8 mouse cellular contexts compared by ENCODE assay signal in the genomic region with DNA sequence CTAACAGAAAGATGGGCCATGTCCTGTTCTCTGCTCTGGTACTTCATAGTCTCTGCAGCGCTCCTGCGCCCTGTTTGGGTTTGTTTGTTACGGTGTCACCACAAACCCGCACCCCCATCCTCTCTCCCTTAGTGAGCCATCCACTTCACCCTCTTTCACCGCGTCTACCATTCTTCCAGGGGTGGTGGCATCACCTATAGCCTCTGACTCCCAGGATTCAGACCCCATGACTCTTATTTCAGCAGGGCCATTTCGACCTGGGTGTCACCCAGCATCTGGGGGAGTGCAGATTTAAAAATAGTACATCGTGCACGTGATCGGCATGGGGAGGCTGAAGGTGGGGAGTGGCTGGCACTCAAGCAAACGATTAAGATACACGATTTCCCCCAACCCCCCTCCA. TPM values are rescaled to one million over a fixed set of nuclear protein-coding genes. Genes with fewer than 3 reads are reported as not detected.
DNase-seq lines count a peak whose midpoint lies in the region; ATAC-seq and TF ChIP-seq lines count a peak whose summit lies in the region.

No protein-coding gene starts in this region.

- H3K4me2 ChIP-seq in forebrain, embryonic 13.5 days: peak overlapping the region; percentile 90
- H3K4me2 ChIP-seq in hindbrain, embryonic 15.5 days: peak overlapping the region; percentile 83
- peak overlapping the region; percentile 96 for H3K4me2 ChIP-seq in lung, postnatal 0 days (replicated peaks; ENCODE audit: low read depth, low read length)
- peak overlapping the region; percentile 95 for H3K4me2 ChIP-seq in stomach, embryonic 16.5 days (ENCODE audit: low read depth, low read length)

- H3K4me3 ChIP-seq in gastrocnemius, adult 2 months: peak overlapping the region; percentile 82
- peak overlapping the region; percentile 70 for H3K4me3 ChIP-seq in bone marrow macrophage, adult 2 months (ENCODE audit: insufficient read depth, low read length)
- peak overlapping the region; percentile 58 for H3K4me3 ChIP-seq in forebrain, embryonic 13.5 days
- H3K4me3 ChIP-seq in hindbrain, embryonic 15.5 days: peak overlapping the region; percentile 81
- H3K4me3 ChIP-seq in lung, postnatal 0 days (ENCODE audit: low read depth, low read length): peak overlapping the region; percentile 57
- H3K4me3 ChIP-seq in stomach, embryonic 16.5 days (replicated peaks; ENCODE audit: low read length): peak overlapping the region; percentile 65

- intact Hi-C loops in gastrocnemius, adult 2 months (cut with DNase I): no loop called here

- 2% methylated on average over 12 of the region's 12 CpGs for WGBS in forebrain, embryonic 13.5 days
- WGBS in hindbrain, embryonic 15.5 days: under 1% methylated on average over 12 of the region's 12 CpGs
- 4% methylated on average over 12 of the region's 12 CpGs for WGBS in lung, postnatal 0 days
- WGBS in stomach, embryonic 16.5 days: 3% methylated on average over 12 of the region's 12 CpGs

- peak overlapping the region; percentile 70 for H3K27ac ChIP-seq in gastrocnemius, adult 2 months
- H3K27ac ChIP-seq in bone marrow macrophage, adult 2 months (ENCODE audit: insufficient read depth, low read depth, low read length): no peak overlapping the region
- peak overlapping the region; percentile 75 for H3K27ac ChIP-seq in forebrain, embryonic 13.5 days
- H3K27ac ChIP-seq in hindbrain, embryonic 15.5 days (replicated peaks): peak overlapping the region; percentile 94
- H3K27ac ChIP-seq in lung, postnatal 0 days (ENCODE audit: low read length): no peak overlapping the region
- H3K27ac ChIP-seq in stomach, embryonic 16.5 days (ENCODE audit: low read length): no peak overlapping the region

- no peaks in the 10 kb centered on the region for H3K36me3 ChIP-seq in forebrain, embryonic 13.5 days (ENCODE audit: poor library complexity, severe bottlenecking)
- no peaks in the 10 kb centered on the region for H3K36me3 ChIP-seq in hindbrain, embryonic 15.5 days
- no peaks in the 10 kb centered on the region for H3K36me3 ChIP-seq in lung, postnatal 0 days (ENCODE audit: insufficient read depth, low read length)
- H3K36me3 ChIP-seq in stomach, embryonic 16.5 days (ENCODE audit: control insufficient read depth, insufficient read depth, low read length): no peaks in the 10 kb centered on the region

- ATAC-seq in forebrain, embryonic 13.5 days: peak; percentile 19
- peak; percentile 20 for ATAC-seq in hindbrain, embryonic 15.5 days (ENCODE audit: low FRiP score, low read depth)
- no peak for ATAC-seq in lung, postnatal 0 days
- ATAC-seq in stomach, embryonic 16.5 days (ENCODE audit: insufficient read depth, low FRiP score): no peak

- H3K9ac ChIP-seq in forebrain, embryonic 13.5 days: peak overlapping the region; percentile 70
- peak overlapping the region; percentile 74 for H3K9ac ChIP-seq in hindbrain, embryonic 15.5 days
- H3K9ac ChIP-seq in lung, postnatal 0 days (replicated peaks; ENCODE audit: low read depth): no peak overlapping the region
- H3K9ac ChIP-seq in stomach, embryonic 16.5 days (ENCODE audit: low read length): peak overlapping the region; percentile 78

- no peak for TF ChIP-seq EP300 in lung, postnatal 0 days (IDR thresholded peaks at IDR 0.05)

- no peaks in the 10 kb centered on the region for H3K9me3 ChIP-seq in forebrain, embryonic 13.5 days (replicated peaks)
- H3K9me3 ChIP-seq in hindbrain, embryonic 15.5 days: no peaks in the 10 kb centered on the region
- no peaks in the 10 kb centered on the region for H3K9me3 ChIP-seq in lung, postnatal 0 days (ENCODE audit: low read length)
- no peaks in the 10 kb centered on the region for H3K9me3 ChIP-seq in stomach, embryonic 16.5 days (replicated peaks; ENCODE audit: control insufficient read depth, low read length)

- no peak for TF ChIP-seq CTCF in gastrocnemius, adult 2 months (IDR thresholded peaks at IDR 0.05)
- no peak for TF ChIP-seq CTCF in bone marrow macrophage, adult 2 months (IDR thresholded peaks at IDR 0.05; ENCODE audit: low read depth, low read length)
- TF ChIP-seq CTCF in lung, postnatal 0 days (IDR thresholded peaks at IDR 0.05): no peak

- no peak for DNase-seq in gastrocnemius, adult 2 months
- DNase-seq in gastrocnemius, postnatal 25 days: no peak
- DNase-seq in lung, postnatal 0 days (ENCODE audit: low spot score): no peak
- DNase-seq in urinary bladder, postnatal 36 days (ENCODE audit: low spot score in 2 of 2): no peak

- no peak for TF ChIP-seq POLR2A in bone marrow macrophage, adult 2 months (IDR thresholded peaks at IDR 0.05; ENCODE audit: borderline replicate concordance, low read depth, low read length)

- H3K4me1 ChIP-seq in bone marrow macrophage, adult 2 months (ENCODE audit: control insufficient read depth, insufficient read depth, low read length): peaks cover 10% of the 10 kb centered on the region
- peaks cover 20% of the 10 kb centered on the region for H3K4me1 ChIP-seq in forebrain, embryonic 13.5 days
- peaks cover 36% of the 10 kb centered on the region for H3K4me1 ChIP-seq in hindbrain, embryonic 15.5 days (replicated peaks)
- H3K4me1 ChIP-seq in lung, postnatal 0 days (ENCODE audit: insufficient read depth, low read depth, low read length): peaks cover 8% of the 10 kb centered on the region; the same call in 1 of the 2 replicates
- H3K4me1 ChIP-seq in stomach, embryonic 16.5 days (ENCODE audit: control insufficient read depth, insufficient read depth, low read length): peaks cover 10% of the 10 kb centered on the region; the same call in 1 of the 2 replicates

- H3K27me3 ChIP-seq in forebrain, embryonic 13.5 days: peaks cover 17% of the 10 kb centered on the region
- H3K27me3 ChIP-seq in hindbrain, embryonic 15.5 days: 0 out of 2 replicates have a peak, but pooled peaks cover 3% of the 10 kb centered on the region
- H3K27me3 ChIP-seq in lung, postnatal 0 days (replicated peaks; ENCODE audit: insufficient read depth, low read length): peaks cover 8% of the 10 kb centered on the region; the same call in 1 of the 2 replicates
- peaks cover 9% of the 10 kb centered on the region; the same call in 1 of the 2 replicates for H3K27me3 ChIP-seq in stomach, embryonic 16.5 days (ENCODE audit: control insufficient read depth, insufficient read depth, low read length)

RNA-seq across cellular contexts. Expression of a gene that starts 1.1 kb away (rescaled TPM):
- under 1 TPM; 0.48 to 0.70 TPM for total RNA-seq in gastrocnemius, adult 2 months (2021)
- 1 to 10 TPM in 1 of 2 experiments, under 1 TPM in 1; 0.49 to 1.7 TPM for total RNA-seq in gastrocnemius, postnatal 25 days (2021)
- 0.11 TPM in 1 of 2 replicates, not detected in the other for polyA plus RNA-seq in bone marrow macrophage, adult 2 months (2012; ENCODE audit: insufficient read depth, insufficient read length, missing spikeins)
- polyA plus RNA-seq in forebrain, embryonic 13.5 days (2015; fragmentation: Nextera tagmentation; extraction: Ambion mirVana): 2.2 and 2.7 TPM in 2 replicates
- polyA plus RNA-seq in hindbrain, embryonic 15.5 days (2015; fragmentation: Nextera tagmentation; extraction: Ambion mirVana): 8.6 and 9.5 TPM in 2 replicates
- polyA plus RNA-seq in lung, postnatal 0 days (2015; fragmentation: Nextera tagmentation; extraction: Ambion mirVana): 1.0 TPM in 2 replicates
- polyA plus RNA-seq in stomach, embryonic 16.5 days (2015; fragmentation: Nextera tagmentation; extraction: Ambion mirVana): 1.9 TPM in 2 replicates

RNA-seq across cellular contexts. Expression of a gene that starts 28.3 kb away (rescaled TPM):
- total RNA-seq in gastrocnemius, adult 2 months (2021): not detected
- total RNA-seq in gastrocnemius, postnatal 25 days (2021): not detected
- polyA plus RNA-seq in bone marrow macrophage, adult 2 months (2012; ENCODE audit: insufficient read depth, insufficient read length, missing spikeins): not detected in 2 replicates
- polyA plus RNA-seq in forebrain, embryonic 13.5 days (2015; fragmentation: Nextera tagmentation; extraction: Ambion mirVana): not detected in 2 replicates
- polyA plus RNA-seq in hindbrain, embryonic 15.5 days (2015; fragmentation: Nextera tagmentation; extraction: Ambion mirVana): not detected in 2 replicates
- not detected in 2 replicates for polyA plus RNA-seq in lung, postnatal 0 days (2015; fragmentation: Nextera tagmentation; extraction: Ambion mirVana)
- not detected in 2 replicates for polyA plus RNA-seq in stomach, embryonic 16.5 days (2015; fragmentation: Nextera tagmentation; extraction: Ambion mirVana)

Comparison
In these comparisons a context has a peak if more than half of its experiments do, and no peak if none do; other contexts are left out.
1. H3K27ac ChIP-seq: peak in gastrocnemius, adult 2 months (single experiment), forebrain, embryonic 13.5 days (single experiment) and hindbrain, embryonic 15.5 days (single experiment); none in bone marrow macrophage, adult 2 months (single experiment), lung, postnatal 0 days (single experiment) and stomach, embryonic 16.5 days (single experiment).
2. ATAC-seq: peak in forebrain, embryonic 13.5 days (single experiment) and hindbrain, embryonic 15.5 days (single experiment); none in lung, postnatal 0 days (single experiment) and stomach, embryonic 16.5 days (single experiment).
3. Peak in every context shown above with its lines, with median percentiles within 50 percentile points of each other: H3K4me3 ChIP-seq and H3K4me2 ChIP-seq.